Mouse (Mus musculus): ENCODE results near the gene Arhgap44. TPM values are rescaled to one million over a fixed set of nuclear protein-coding genes. Genes with fewer than 3 reads are reported as not detected.

Arhgap44 gene
- total and polyA plus RNA-seq, 3 experiments, result 14.9 to 26.6 (median 21.8) TPM

GRCm38 (mm10) chr11:65133661-65134060, 29.1 kb downstream of the Arhgap44 start:
- Histone ChIP-seq H3K36me3 (ENCODE audit: control insufficient read depth, insufficient read depth, low read length) (no peaks in the 10 kb centered on the region; the same call in 1 of the 2 replicates), H3K4me3 (no peak overlapping the region), H3K27me3 (ENCODE audit: control insufficient read depth, insufficient read depth, low read length) (no peaks in the 10 kb centered on the region), H3K9ac (ENCODE audit: low read depth, low read length) (no peak overlapping the region), H3K79me2 (replicated peaks; ENCODE audit: control insufficient read depth, insufficient read depth, low read length) (no peaks in the 10 kb centered on the region), H3K4me1 (ENCODE audit: control insufficient read depth, insufficient read depth, low read length) (peaks cover 1% of the 10 kb centered on the region; the same call in 1 of the 2 replicates), H3K27ac (no peak overlapping the region)
- 67% methylated on average over 4 of the region's 4 CpGs for WGBS
- DNase-seq, result no peak
- TF ChIP-seq EP300 (IDR thresholded peaks at IDR 0.05; ENCODE audit: insufficient read depth, low read depth, low read length), result no peak
- no peak for TF ChIP-seq POLR2A (IDR thresholded peaks at IDR 0.05; ENCODE audit: insufficient read depth, low read depth, low read length)
- TF ChIP-seq CTCF (IDR thresholded peaks at IDR 0.05), result no peak
- intact Hi-C loops (cut with DNase I), result no loop called here

- no peak for DNase-seq
- H3K36me3 ChIP-seq (ENCODE audit: control insufficient read depth, insufficient read depth, low read length), result no peaks in the 10 kb centered on the region; the same call in 1 of the 2 replicates
- intact Hi-C loops (cut with DNase I), result loop anchor here (2.0 to 5.0 kb wide), 2 partner anchors 40 to 62 kb away; no protein-coding TSS in a partner anchor
- no peaks in the 10 kb centered on the region for H3K27me3 ChIP-seq (ENCODE audit: control insufficient read depth, insufficient read depth, low read length)
- TF ChIP-seq CTCF (IDR thresholded peaks at IDR 0.05), result peak; percentile 72
- TF ChIP-seq POLR2A (IDR thresholded peaks at IDR 0.05; ENCODE audit: insufficient read depth, low read depth, low read length), result no peak
- no peak overlapping the region for H3K4me3 ChIP-seq
- H3K9ac ChIP-seq (ENCODE audit: low read depth, low read length), result no peak overlapping the region
- no peak overlapping the region for H3K27ac ChIP-seq
- H3K4me1 ChIP-seq (ENCODE audit: control insufficient read depth, insufficient read depth, low read length), result peaks cover 4% of the 10 kb centered on the region; the same call in 1 of the 2 replicates
- 74% methylated on average over 4 of the region's 4 CpGs for WGBS
- H3K79me2 ChIP-seq (replicated peaks; ENCODE audit: control insufficient read depth, insufficient read depth, low read length), result no peaks in the 10 kb centered on the region
These were observed 33.7 kb downstream of the Arhgap44 start for GRCm38 (mm10) chr11:65129110-65129509.

GRCm38 (mm10) chr11:65128666-65129065, 34.1 kb downstream of the Arhgap44 start:
- WGBS, result 41% methylated on average over 4 of the region's 4 CpGs
- Histone ChIP-seq H3K79me2 (replicated peaks; ENCODE audit: control insufficient read depth, insufficient read depth, low read length) (no peaks in the 10 kb centered on the region), H3K4me3 (no peak overlapping the region), H3K27ac (no peak overlapping the region), H3K27me3 (ENCODE audit: control insufficient read depth, insufficient read depth, low read length) (no peaks in the 10 kb centered on the region), H3K9ac (ENCODE audit: low read depth, low read length) (no peak overlapping the region), H3K4me1 (ENCODE audit: control insufficient read depth, insufficient read depth, low read length) (peaks cover 4% of the 10 kb centered on the region; the same call in 1 of the 2 replicates), H3K36me3 (ENCODE audit: control insufficient read depth, insufficient read depth, low read length) (no peaks in the 10 kb centered on the region)
- DNase-seq, result no peak
- TF ChIP-seq CTCF (IDR thresholded peaks at IDR 0.05) (no peak), POLR2A (IDR thresholded peaks at IDR 0.05; ENCODE audit: insufficient read depth, low read depth, low read length) (no peak), EP300 (IDR thresholded peaks at IDR 0.05; ENCODE audit: insufficient read depth, low read depth, low read length) (no peak)
- intact Hi-C loops (cut with DNase I), result loop anchor here (2.0 to 5.0 kb wide), 2 partner anchors 40 to 61 kb away; no protein-coding TSS in a partner anchor

DNA sequence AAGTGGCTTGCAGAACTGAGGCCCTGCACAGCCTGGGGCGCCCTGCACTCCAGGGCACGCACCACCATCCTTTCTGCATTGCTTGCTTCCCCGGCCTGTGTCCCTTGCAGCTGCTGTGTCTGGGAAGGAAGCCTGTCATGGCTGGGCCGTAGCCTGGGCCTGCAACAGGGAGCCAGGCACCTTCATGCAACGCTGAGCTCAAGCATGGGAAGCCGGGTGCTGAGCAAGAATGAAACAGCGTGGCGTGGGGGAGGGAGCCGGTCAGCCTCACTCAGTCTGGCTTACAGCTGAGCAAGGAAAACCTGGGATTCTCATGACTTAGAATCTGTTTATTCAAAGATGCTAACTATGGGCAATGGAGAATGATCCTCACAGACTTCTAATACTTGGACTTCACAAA, 36.2 kb downstream of the Arhgap44 start:
- no peak overlapping the region for H3K9ac ChIP-seq (ENCODE audit: low read depth, low read length)
- H3K79me2 ChIP-seq (replicated peaks; ENCODE audit: control insufficient read depth, insufficient read depth, low read length), result no peaks in the 10 kb centered on the region
- no peak overlapping the region for H3K4me3 ChIP-seq
- H3K27me3 ChIP-seq (ENCODE audit: control insufficient read depth, insufficient read depth, low read length), result no peaks in the 10 kb centered on the region
- TF ChIP-seq EP300 (IDR thresholded peaks at IDR 0.05; ENCODE audit: insufficient read depth, low read depth, low read length) (no peak), CTCF (IDR thresholded peaks at IDR 0.05) (no peak), POLR2A (IDR thresholded peaks at IDR 0.05; ENCODE audit: insufficient read depth, low read depth, low read length) (no peak)
- peaks cover 2% of the 10 kb centered on the region; the same call in 1 of the 2 replicates for H3K4me1 ChIP-seq (ENCODE audit: control insufficient read depth, insufficient read depth, low read length)
- WGBS, result 78% methylated on average over 9 of the region's 9 CpGs
- intact Hi-C loops (cut with DNase I), result loop anchor here (5.0 kb wide), 1 partner anchor 59 kb away; no protein-coding TSS in a partner anchor
- DNase-seq, result no peak
- H3K36me3 ChIP-seq (ENCODE audit: control insufficient read depth, insufficient read depth, low read length), result no peaks in the 10 kb centered on the region
- H3K27ac ChIP-seq, result no peak overlapping the region

- Histone ChIP-seq H3K79me2 (replicated peaks; ENCODE audit: control insufficient read depth, insufficient read depth, low read length) (no peaks in the 10 kb centered on the region), H3K4me3 (no peak overlapping the region), H3K36me3 (ENCODE audit: control insufficient read depth, insufficient read depth, low read length) (no peaks in the 10 kb centered on the region), H3K4me1 (ENCODE audit: control insufficient read depth, insufficient read depth, low read length) (peaks cover 2% of the 10 kb centered on the region; the same call in 1 of the 2 replicates), H3K27me3 (ENCODE audit: control insufficient read depth, insufficient read depth, low read length) (no peaks in the 10 kb centered on the region), H3K9ac (ENCODE audit: low read depth, low read length) (no peak overlapping the region), H3K27ac (peak overlapping the region; percentile 32)
- DNase-seq, result peak; percentile 41 to 68
- no peak for TF ChIP-seq EP300 (IDR thresholded peaks at IDR 0.05; ENCODE audit: insufficient read depth, low read depth, low read length)
- no peak for TF ChIP-seq CTCF (IDR thresholded peaks at IDR 0.05)
- TF ChIP-seq POLR2A (IDR thresholded peaks at IDR 0.05; ENCODE audit: insufficient read depth, low read depth, low read length), result no peak
- intact Hi-C loops (cut with DNase I), result loop anchor here (5.0 kb wide), 1 partner anchor 58 kb away; no protein-coding TSS in a partner anchor
- WGBS, result 43% methylated on average over 8 of the region's 8 CpGs
These were observed 37.8 kb downstream of the Arhgap44 start for GRCm38 (mm10) chr11:65124913-65125418.

DNA sequence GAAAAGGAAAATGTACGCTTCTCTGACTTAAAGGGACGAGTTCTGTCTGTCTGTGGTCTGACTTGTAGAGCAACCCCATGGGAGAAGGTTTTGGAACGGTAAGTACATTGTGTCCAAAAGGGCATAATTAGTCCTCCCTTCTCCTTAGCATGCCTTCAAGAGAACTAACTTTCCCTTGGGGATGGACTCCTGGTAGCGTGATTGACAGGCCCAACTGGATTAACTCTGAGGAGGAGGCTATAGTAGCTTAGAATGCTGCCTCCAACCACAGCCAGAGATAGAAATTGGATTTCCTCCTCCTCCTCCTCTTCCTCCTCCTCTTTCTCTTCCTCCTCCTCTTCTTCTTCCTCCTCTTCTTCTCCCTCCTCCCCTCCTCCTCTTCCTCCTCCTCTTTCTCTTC, 42.5 kb downstream of the Arhgap44 start:
- intact Hi-C loops (cut with DNase I), result no loop called here
- H3K79me2 ChIP-seq (replicated peaks; ENCODE audit: control insufficient read depth, insufficient read depth, low read length), result no peaks in the 10 kb centered on the region
- no peak overlapping the region for H3K4me3 ChIP-seq
- peaks cover 1% of the 10 kb centered on the region; the same call in 1 of the 2 replicates for H3K4me1 ChIP-seq (ENCODE audit: control insufficient read depth, insufficient read depth, low read length)
- no peaks in the 10 kb centered on the region for H3K27me3 ChIP-seq (ENCODE audit: control insufficient read depth, insufficient read depth, low read length)
- no peak for DNase-seq
- H3K9ac ChIP-seq (ENCODE audit: low read depth, low read length), result no peak overlapping the region
- H3K36me3 ChIP-seq (ENCODE audit: control insufficient read depth, insufficient read depth, low read length), result no peaks in the 10 kb centered on the region
- no peak overlapping the region for H3K27ac ChIP-seq
- 77% methylated on average over 4 of the region's 4 CpGs for WGBS
- TF ChIP-seq POLR2A (IDR thresholded peaks at IDR 0.05; ENCODE audit: insufficient read depth, low read depth, low read length) (no peak), CTCF (IDR thresholded peaks at IDR 0.05) (no peak)

All from heart, adult 2 months (tissue).